Mouse (Mus musculus) adrenal gland, adult 2 months (tissue): Measurements from ENCODE around the gene Ralgps1. TPM values are rescaled to one million over a fixed set of nuclear protein-coding genes. Genes with fewer than 3 reads are reported as not detected.

Experiments
- microRNA-seq, 2 experiments: library from miRNA; unstranded; fragments of <30 nt; microRNA quantifications; one replicate each; pipeline ENCODE4 v1.2.0; 2021
- polyA plus RNA-seq: library from polyadenylated mRNA; depleted of rRNA; stranded (reverse); fragments of >200 nt; gene quantifications from 2 replicates; pipeline ENCODE4 v1.2.3, GENCODE M21; 2012; rRNA removed
- total RNA-seq, 2 experiments: library from RNA; stranded (reverse); gene quantifications; 2 replicates each; pipeline ENCODE4 v1.2.3; 2021

The Ralgps1 gene
- total and polyA plus RNA-seq, 3 experiments: 2.8 to 5.1 (median 4.2) TPM

Small RNA genes lying within 50 kb of the gene (microRNA-seq; reads per million reads assigned to microRNA genes)
- gene Gm25998: 0 reads per million in 2 experiments

Other genes starting within 250 kb of the Ralgps1 start
- gene Garnl3, start 239.8 kb downstream of the Ralgps1 start, total RNA-seq: 10 to 100 TPM; 13.3 to 15.0 TPM
- gene Garnl3, start 239.8 kb downstream of the Ralgps1 start, polyA plus RNA-seq: 13.4 and 21.4 TPM in 2 replicates
- 10 to 100 TPM; 24.0 to 48.3 TPM for gene Angptl2, start 155.4 kb downstream of the Ralgps1 start, total RNA-seq
- gene Angptl2, start 155.4 kb downstream of the Ralgps1 start, polyA plus RNA-seq: 32.5 and 35.7 TPM in 2 replicates
- 1 to 10 TPM; 6.4 to 7.1 TPM for gene Zbtb34, start 59.8 kb upstream of the Ralgps1 start, total RNA-seq
- gene Zbtb34, start 59.8 kb upstream of the Ralgps1 start, polyA plus RNA-seq: 2.4 and 3.8 TPM in 2 replicates
- gene Zbtb43, start 97.1 kb upstream of the Ralgps1 start, total RNA-seq: 10 to 100 TPM; 19.9 to 26.4 TPM
- gene Zbtb43, start 97.1 kb upstream of the Ralgps1 start, polyA plus RNA-seq: 3.5 and 4.9 TPM in 2 replicates